Mouse (Mus musculus) thymus, adult 2 months (tissue): ENCODE results near the gene Tmem8.

Experiments
- CTCF ChIP-seq: fragments of 200-500 bp; IDR thresholded peaks from 2 replicates; pipeline ENCODE4 v1.5.1; 2012; ENCODE audit warnings: mild to moderate bottlenecking, control low read depth, low read length, moderate library complexity, borderline replicate concordance; ENCODE audit not compliant: control insufficient read depth, poor library complexity, insufficient read depth; ENCODE audit errors: extremely low read depth
- POLR2A ChIP-seq: fragments of 200-500 bp; IDR thresholded peaks from 2 replicates; pipeline ENCODE4 v1.6.1; 2012; ENCODE audit warnings: mild to moderate bottlenecking, low read length, control low read depth, moderate library complexity; ENCODE audit not compliant: control insufficient read depth, poor library complexity, insufficient read depth; ENCODE audit errors: extremely low read depth

- TF ChIP-seq POLR2A, result peak; percentile 85
- TF ChIP-seq CTCF, result peak; percentile 70; the same call in 1 of the 2 replicates
Observed at GRCm38 (mm10) chr17:26138239-26138836, 25.2 kb downstream of the Tmem8 start, which contains the start of gene Axin1.
